Mouse (Mus musculus): Measurements from ENCODE around the gene Abi3.

- no peak for TF ChIP-seq USF1 (IDR thresholded peaks at IDR 0.05; ENCODE audit: low read depth, low read length)
- peak; percentile 82 to 98 for TF ChIP-seq CTCF (conservative IDR thresholded peaks at IDR 0.05 in 1 of 2, IDR thresholded peaks at IDR 0.05 in 1 of 2; ENCODE audit: low read depth in 2 of 2, low read length in 2 of 2)
- TF ChIP-seq CHD2 (IDR thresholded peaks at IDR 0.05; ENCODE audit: low read length), result no peak; the same call in 1 of the 2 replicates
- peak; percentile 90 for TF ChIP-seq SMC3 (IDR thresholded peaks at IDR 0.05; ENCODE audit: low read depth, low read length)
- TF ChIP-seq TCF12 (IDR thresholded peaks at IDR 0.05; ENCODE audit: low read depth, low read length), result no peak
- no peak for TF ChIP-seq NRF1 (IDR thresholded peaks at IDR 0.05; ENCODE audit: low read depth, low read length)
- 0 out of 2 replicates have a peak, but pooled peaks have one; percentile 17 for TF ChIP-seq MAZ (IDR thresholded peaks at IDR 0.05; ENCODE audit: low read depth, low read length)
Measured at GRCm38 (mm10) chr11:95827464-95828085, 14.7 kb downstream of the Abi3 start.

Data from CH12.LX (cell line).